Mouse (Mus musculus) adipocyte (in vitro differentiated cells): ENCODE results near the gene Lrriq1.

Experiments
- DNase-seq: peaks from one replicate; pipeline ENCODE4 v3.0.0-alpha.2; 2016; ENCODE audit warnings: low spot score

The Lrriq1 gene

DNA sequence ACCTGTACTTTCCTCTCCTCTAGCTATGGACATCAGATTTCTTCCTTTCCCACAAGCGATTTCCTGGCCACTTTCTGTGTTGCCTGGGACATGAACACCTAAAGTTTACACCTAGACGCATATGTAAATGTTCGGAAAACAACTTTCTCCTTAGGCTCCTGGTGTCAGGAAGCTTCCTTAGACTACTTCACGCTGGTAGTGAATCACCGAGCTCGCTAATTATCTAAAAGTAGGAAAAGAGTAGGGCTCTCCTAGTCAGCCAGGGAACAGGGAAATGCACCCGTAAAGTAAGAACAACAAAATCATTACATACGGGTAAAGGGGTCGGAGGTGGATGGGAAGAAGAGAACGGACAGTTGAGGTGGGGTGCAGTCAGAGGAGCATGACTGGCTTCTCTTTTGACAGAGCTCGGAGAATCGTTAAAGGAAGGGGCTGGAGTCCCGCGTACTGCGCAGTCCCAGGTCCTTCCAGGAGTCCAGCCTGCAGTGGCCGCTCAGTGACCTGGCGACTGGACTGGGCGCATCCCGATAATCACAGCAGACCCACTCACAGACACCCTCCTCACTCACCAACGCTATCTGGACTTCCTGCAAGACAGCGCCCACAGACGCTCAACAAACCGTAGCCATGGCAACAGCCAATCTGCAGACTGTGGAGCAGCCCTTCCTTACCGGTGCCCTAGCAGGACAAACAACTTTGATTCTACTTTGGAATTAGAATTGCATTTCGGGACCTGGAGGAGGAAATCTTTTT, at the start of gene Lrriq1:
TSS of gene Lrriq1 (minus strand) at position 616 of the 753 bp plus-strand sequence.
- no peak for DNase-seq

GRCm38 (mm10) chr10:103253842-103254803, 18.0 kb upstream of the Lrriq1 start:
- peak; percentile 3 for DNase-seq

DNA sequence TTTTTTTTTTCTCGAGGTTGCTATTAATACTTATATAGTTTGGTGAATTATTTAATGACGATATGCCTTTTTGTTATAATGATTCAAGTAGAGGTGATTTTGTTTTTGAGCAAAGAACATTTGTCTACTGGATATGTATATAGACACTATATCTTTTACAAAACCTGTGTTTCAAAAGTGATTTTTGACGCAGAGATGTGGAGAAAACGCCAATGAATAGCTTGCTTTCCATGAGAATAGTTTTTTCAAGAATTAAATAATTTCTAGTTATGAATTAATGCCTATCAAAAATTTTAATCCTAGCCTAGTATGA, 294 bp upstream of the Lrriq1 start:
- no peak for DNase-seq

DNA sequence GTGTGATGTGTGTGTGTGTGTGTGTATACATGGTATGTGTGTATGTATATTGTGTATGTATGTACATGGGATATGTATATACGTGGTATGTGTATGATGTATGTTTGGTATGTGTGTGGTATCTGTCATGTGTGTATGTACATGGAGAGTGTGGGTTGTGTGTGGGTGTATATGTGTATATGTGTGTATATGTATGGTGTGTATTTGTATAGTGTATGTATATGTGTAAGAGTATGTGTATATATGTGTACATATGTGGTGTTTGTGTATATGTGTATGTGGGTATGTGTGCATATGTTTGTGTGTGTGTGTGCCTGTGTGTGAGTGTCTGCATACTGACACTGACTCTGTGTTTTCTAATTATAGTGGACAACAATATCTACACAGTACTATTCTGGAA, 9.5 kb downstream of the Lrriq1 start:
- DNase-seq = no peak

- DNase-seq = peak; percentile 44
Observed at GRCm38 (mm10) chr10:103194655-103195328, 41.3 kb downstream of the Lrriq1 start.

- no peak for DNase-seq
Observed at GRCm38 (mm10) chr10:103145769-103146379, 90.2 kb downstream of the Lrriq1 start.

GRCm38 (mm10) chr10:103144927-103145768, 91.0 kb downstream of the Lrriq1 start:
- DNase-seq = no peak

GRCm38 (mm10) chr10:103142526-103142925, 93.6 kb downstream of the Lrriq1 start:
- DNase-seq = no peak

GRCm38 (mm10) chr10:103141532-103141931, 94.6 kb downstream of the Lrriq1 start:
- DNase-seq = peak; percentile 7

GRCm38 (mm10) chr10:103140609-103141008, 95.5 kb downstream of the Lrriq1 start:
- DNase-seq = no peak

DNA sequence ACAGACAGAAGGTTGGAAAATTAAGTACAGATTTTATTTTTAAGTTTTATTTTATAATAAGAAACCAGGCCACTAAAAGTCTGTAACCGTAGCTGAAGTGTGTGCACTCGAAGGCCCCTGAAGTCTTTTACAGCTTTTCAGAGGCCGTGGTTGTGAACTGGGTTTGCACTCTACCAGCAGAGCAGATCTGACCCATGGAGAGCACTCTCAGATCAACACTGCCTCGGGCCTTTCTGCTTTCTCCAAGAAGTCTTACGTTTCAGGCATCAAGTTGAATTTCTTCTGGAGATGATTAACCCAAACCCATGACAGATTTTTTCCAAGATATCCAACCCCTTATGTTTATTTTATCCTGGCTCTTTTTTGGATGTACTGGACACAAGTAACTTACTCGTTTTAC, 121.5 kb downstream of the Lrriq1 start:
- DNase-seq = no peak

- no peak for DNase-seq
Observed at GRCm38 (mm10) chr10:103108090-103108489, 128.0 kb downstream of the Lrriq1 start.

DNA sequence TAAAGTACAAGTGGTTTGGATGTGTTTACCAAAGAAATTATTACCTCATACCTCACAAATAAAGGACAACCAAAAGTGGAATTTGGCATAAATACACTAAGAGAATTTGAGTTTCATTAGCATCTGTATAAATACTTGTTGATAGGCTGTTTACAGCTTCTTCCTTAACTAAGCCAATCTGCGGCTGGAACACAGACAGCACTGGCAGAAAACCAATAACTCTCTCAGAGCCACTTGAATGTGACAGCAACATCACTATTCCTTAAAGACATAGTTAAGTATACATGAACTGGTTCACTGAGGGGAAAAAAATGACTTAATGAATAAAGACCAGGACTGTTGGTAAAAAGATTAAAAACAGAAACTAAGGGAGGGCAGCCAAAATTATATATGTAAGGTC, 150.0 kb downstream of the Lrriq1 start:
- DNase-seq = no peak

GRCm38 (mm10) chr10:103049593-103049992, 186.5 kb downstream of the Lrriq1 start:
- DNase-seq = no peak

- DNase-seq = no peak
Observed at GRCm38 (mm10) chr10:103046623-103047022, 189.5 kb downstream of the Lrriq1 start.

GRCm38 (mm10) chr10:103045019-103045418, 191.1 kb downstream of the Lrriq1 start:
- DNase-seq = no peak

DNA sequence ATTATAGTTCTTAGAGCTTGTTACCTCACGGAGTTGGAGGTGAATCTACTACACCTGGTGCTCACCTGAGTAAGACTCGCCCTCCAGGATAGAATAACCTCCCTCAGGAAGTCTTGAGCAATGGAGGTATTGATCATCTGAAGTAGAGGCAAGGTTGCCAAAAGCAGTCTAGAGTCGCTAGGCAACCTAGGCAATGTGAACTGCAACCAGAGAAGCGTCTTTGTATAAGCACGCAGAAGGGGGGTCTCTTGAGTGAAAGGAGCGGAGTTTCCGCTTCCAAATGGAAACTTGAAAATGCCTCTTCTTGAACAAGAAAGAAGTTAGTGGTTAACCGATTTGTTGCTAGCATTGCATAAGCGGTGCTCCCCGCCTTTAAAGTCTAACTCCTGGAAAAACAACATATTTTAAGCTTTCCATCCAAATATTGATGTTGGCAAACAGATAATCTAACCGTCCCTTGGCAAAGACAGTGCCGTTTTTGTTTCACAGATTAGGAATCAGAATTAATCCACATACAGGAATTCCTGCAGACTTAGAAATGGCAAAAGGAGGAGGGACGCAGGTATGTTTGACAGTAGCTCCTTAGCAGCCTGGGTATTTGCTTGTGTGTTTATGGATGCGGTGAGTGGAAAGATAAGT, 201.0 kb downstream of the Lrriq1 start:
- DNase-seq = no peak

- DNase-seq = no peak
Observed at GRCm38 (mm10) chr10:103030931-103031330, 205.2 kb downstream of the Lrriq1 start.

- DNase-seq = no peak
Observed at GRCm38 (mm10) chr10:103029730-103030490, 206.2 kb downstream of the Lrriq1 start, which contains the start of gene Alx1. Alx1 (minus strand) TSS chr10:103030215.
